Mouse (Mus musculus) midbrain, embryonic 10.5 days (tissue): ENCODE measurements around the gene Cntn1. TPM values are rescaled to one million over a fixed set of nuclear protein-coding genes. Genes with fewer than 3 reads are reported as not detected.
A peak's percentile ranks its signal among the peaks of the same experiment; 100 is the strongest.

Experiments used
- DNase-seq: peaks from one replicate; pipeline ENCODE4 v3.0.0-alpha.2; 2017; ENCODE audit warnings: low spot score
- H3K27ac ChIP-seq: fragments of 300-500 bp; sonication (generic); replicated peaks from 2 replicates; pipeline ENCODE4 v1.5.1; 2016; ENCODE audit warnings: mild to moderate bottlenecking
- H3K27me3 ChIP-seq: fragments of 300-500 bp; sonication (generic); 2 replicates; pipeline ENCODE4 v1.6.1; 2016; ENCODE audit warnings: low read depth, mild to moderate bottlenecking; ENCODE audit not compliant: poor library complexity, severe bottlenecking
- H3K36me3 ChIP-seq: fragments of 300-500 bp; sonication (generic); 2 replicates; pipeline ENCODE4 v1.6.1; 2016; ENCODE audit warnings: mild to moderate bottlenecking, moderate library complexity
- H3K4me1 ChIP-seq: fragments of 300-500 bp; sonication (generic); 2 replicates; pipeline ENCODE4 v1.6.1; 2016
- H3K4me3 ChIP-seq: fragments of 300-500 bp; sonication (generic); 2 replicates; pipeline ENCODE4 v1.5.1; 2016; ENCODE audit warnings: mild to moderate bottlenecking, moderate library complexity
- H3K9me3 ChIP-seq: fragments of 300-500 bp; sonication (generic); replicated peaks from 2 replicates; pipeline ENCODE4 v1.6.1; 2016; ENCODE audit warnings: mild to moderate bottlenecking
- WGBS: fragments of 180-500 bp; shearing (Covaris S2); methylation state at CpG from one replicate; pipeline ENCODE4 v1.1.7; 2016; 5-methylcytosine and 5-hydroxymethylcytosine counted together
- polyA plus RNA-seq: library from polyadenylated mRNA; unstranded; fragments of >200 nt; fragmentation: Nextera tagmentation; extraction: Ambion mirVana; gene quantifications from 2 replicates; pipeline ENCODE4 v1.2.1, GENCODE M21; 2016

Gene Cntn1
- polyA plus RNA-seq, 1 experiment from 2014 or later = 4.0 TPM

- WGBS = 40% methylated on average over 20 of the region's 20 CpGs
- Histone ChIP-seq H3K36me3 (no peaks in the 10 kb centered on the region), H3K4me1 (peaks cover 18% of the 10 kb centered on the region), H3K4me3 (peak overlapping the region; percentile 42), H3K27ac (peak overlapping the region; percentile 55), H3K27me3 (no peaks in the 10 kb centered on the region), H3K9me3 (no peaks in the 10 kb centered on the region)
- peak; percentile 33 for DNase-seq
Observed at GRCm38 (mm10) chr15:92161163-92162025, 110.4 kb downstream of the Cntn1 start.

GRCm38 (mm10) chr15:92162835-92163234 lies 111.9 kb downstream of the Cntn1 start:
- 70% methylated on average over 4 of the region's 4 CpGs for WGBS
- Histone ChIP-seq H3K9me3 (no peaks in the 10 kb centered on the region), H3K4me3 (no peak overlapping the region), H3K27me3 (no peaks in the 10 kb centered on the region), H3K27ac (no peak overlapping the region), H3K4me1 (peaks cover 18% of the 10 kb centered on the region), H3K36me3 (no peaks in the 10 kb centered on the region)
- DNase-seq = no peak

GRCm38 (mm10) chr15:92164127-92164526 lies 113.2 kb downstream of the Cntn1 start:
- Histone ChIP-seq H3K27me3 (no peaks in the 10 kb centered on the region), H3K9me3 (no peaks in the 10 kb centered on the region), H3K4me1 (peaks cover 18% of the 10 kb centered on the region), H3K27ac (no peak overlapping the region), H3K36me3 (no peaks in the 10 kb centered on the region), H3K4me3 (no peak overlapping the region)
- WGBS = 84% methylated on average over 3 of the region's 3 CpGs
- no peak for DNase-seq

- no peak for DNase-seq
- WGBS = 86% methylated on average over 5 of the region's 5 CpGs
- Histone ChIP-seq H3K4me1 (peaks cover 9% of the 10 kb centered on the region), H3K27me3 (no peaks in the 10 kb centered on the region), H3K9me3 (no peaks in the 10 kb centered on the region), H3K36me3 (no peaks in the 10 kb centered on the region), H3K27ac (no peak overlapping the region), H3K4me3 (no peak overlapping the region)
Observed at GRCm38 (mm10) chr15:92166266-92166665, 115.3 kb downstream of the Cntn1 start.

GRCm38 (mm10) chr15:92175739-92176138 lies 124.8 kb downstream of the Cntn1 start:
- WGBS = 73% methylated on average over 2 of the region's 2 CpGs
- Histone ChIP-seq H3K4me3 (no peak overlapping the region), H3K36me3 (no peaks in the 10 kb centered on the region), H3K4me1 (no peaks in the 10 kb centered on the region), H3K9me3 (no peaks in the 10 kb centered on the region), H3K27me3 (no peaks in the 10 kb centered on the region), H3K27ac (no peak overlapping the region)
- no peak for DNase-seq

GRCm38 (mm10) chr15:92177413-92177812 lies 126.4 kb downstream of the Cntn1 start:
- Histone ChIP-seq H3K9me3 (no peaks in the 10 kb centered on the region), H3K27me3 (no peaks in the 10 kb centered on the region), H3K4me1 (no peaks in the 10 kb centered on the region), H3K27ac (no peak overlapping the region), H3K4me3 (no peak overlapping the region), H3K36me3 (no peaks in the 10 kb centered on the region)
- DNase-seq = no peak
- WGBS = 69% methylated on average over 9 of the region's 9 CpGs

GRCm38 (mm10) chr15:92185484-92185883 lies 134.5 kb downstream of the Cntn1 start:
- 92% methylated on average over 2 of the region's 2 CpGs for WGBS

GRCm38 (mm10) chr15:92190000-92190399 lies 139.0 kb downstream of the Cntn1 start:
- no peak for DNase-seq
- no peaks in the 10 kb centered on the region for H3K36me3 ChIP-seq
- H3K4me1 ChIP-seq = no peaks in the 10 kb centered on the region
- 0 out of 2 replicates have a peak, but pooled peaks cover 6% of the 10 kb centered on the region for H3K9me3 ChIP-seq
- H3K4me3 ChIP-seq = no peak overlapping the region
- WGBS = 93% methylated on average over 2 of the region's 2 CpGs
- no peak overlapping the region for H3K27ac ChIP-seq
- H3K27me3 ChIP-seq = no peaks in the 10 kb centered on the region

More at GRCm38 (mm10) chr15:92185484-92185883, 134.5 kb downstream of the Cntn1 start:
- DNase-seq = no peak
- Histone ChIP-seq H3K4me3 (no peak overlapping the region), H3K27ac (no peak overlapping the region), H3K27me3 (no peaks in the 10 kb centered on the region), H3K4me1 (no peaks in the 10 kb centered on the region), H3K9me3 (no peaks in the 10 kb centered on the region), H3K36me3 (no peaks in the 10 kb centered on the region)

- Histone ChIP-seq H3K36me3 (no peaks in the 10 kb centered on the region), H3K27me3 (no peaks in the 10 kb centered on the region), H3K27ac (no peak overlapping the region), H3K9me3 (no peaks in the 10 kb centered on the region), H3K4me1 (no peaks in the 10 kb centered on the region), H3K4me3 (no peak overlapping the region)
- 85% methylated on average over 6 of the region's 6 CpGs for WGBS
- DNase-seq = no peak
Observed at GRCm38 (mm10) chr15:92200326-92200985, 149.5 kb downstream of the Cntn1 start.

GRCm38 (mm10) chr15:92206695-92207094 lies 155.7 kb downstream of the Cntn1 start:
- no peaks in the 10 kb centered on the region for H3K27me3 ChIP-seq
- no peak for DNase-seq
- 90% methylated on average over 4 of the region's 4 CpGs for WGBS
- no peaks in the 10 kb centered on the region for H3K36me3 ChIP-seq
- H3K9me3 ChIP-seq = no peaks in the 10 kb centered on the region
- H3K4me1 ChIP-seq = no peaks in the 10 kb centered on the region
- H3K27ac ChIP-seq = no peak overlapping the region
- no peak overlapping the region for H3K4me3 ChIP-seq

GRCm38 (mm10) chr15:92209778-92210177 lies 158.8 kb downstream of the Cntn1 start:
- no peak for DNase-seq
- WGBS = 94% methylated on average over 1 of the region's 1 CpGs
- Histone ChIP-seq H3K4me3 (no peak overlapping the region), H3K36me3 (no peaks in the 10 kb centered on the region), H3K27ac (no peak overlapping the region), H3K4me1 (no peaks in the 10 kb centered on the region), H3K27me3 (no peaks in the 10 kb centered on the region), H3K9me3 (no peaks in the 10 kb centered on the region)

GRCm38 (mm10) chr15:92210486-92211235 lies 159.7 kb downstream of the Cntn1 start:
- 86% methylated on average over 7 of the region's 7 CpGs for WGBS
- Histone ChIP-seq H3K4me3 (no peak overlapping the region), H3K27ac (no peak overlapping the region), H3K4me1 (no peaks in the 10 kb centered on the region), H3K27me3 (no peaks in the 10 kb centered on the region), H3K36me3 (no peaks in the 10 kb centered on the region), H3K9me3 (no peaks in the 10 kb centered on the region)
- DNase-seq = no peak
